Comparison of ENCODE assay signal across 1 mouse cellular context in genomic region chr19:37496759-37497158, GRCm38 (mm10).
TF ChIP-seq lines count a peak whose summit lies in the region.

No protein-coding gene starts in this region.

TF ChIP-seq in MEL, 35 proteins besides CTCF, POLR2A, EP300 and RAD21 (continued from another document):
- no peak for TF ChIP-seq USF1 (IDR thresholded peaks at IDR 0.05; ENCODE audit: low read depth, low read length)
